In genomic region chr6:3539470-3539869, GRCm38 (mm10) we compare ENCODE assay signal across 23 mouse cellular contexts. TPM values are rescaled to one million over a fixed set of nuclear protein-coding genes. Genes with fewer than 3 reads are reported as not detected.
DNase-seq lines count a peak whose midpoint lies in the region; ATAC-seq and TF ChIP-seq lines count a peak whose summit lies in the region.
"Had no signal": no experiment of that assay in that cellular context is flagged by ENCODE, and none has a peak within 500 bp of the region (broad histone marks: within the 10 kb centered on the region; RNA-seq: fewer than 3 reads in every experiment).

No protein-coding gene starts in this region.

- H3K27ac ChIP-seq in heart, embryonic 14.5 days (replicated peaks in 1 of 2; ENCODE audit: control insufficient read depth in 1 of 2, insufficient read depth in 1 of 2, low read depth in 2 of 2, low read length in 2 of 2) = 0 out of 4 replicates have a peak overlapping the region, but pooled peaks have one; percentile 14 to 30
- 0 out of 2 replicates have a peak overlapping the region, but pooled peaks have one; percentile 14 for H3K27ac ChIP-seq in limb, embryonic 12.5 days
- no peak overlapping the region for H3K27ac ChIP-seq in limb, embryonic 10.5 days
- H3K27ac ChIP-seq in hindbrain, postnatal 0 days = no peak overlapping the region
- no peak overlapping the region for H3K27ac ChIP-seq in forebrain, embryonic 14.5 days (ENCODE audit: low read depth, low read length)
- H3K27ac ChIP-seq: embryonic facial prominence, embryonic 13.5 days; forebrain, embryonic 12.5 days; kidney, embryonic 15.5 days had no signal

- H3K9me3 ChIP-seq in heart, embryonic 14.5 days (ENCODE audit: control insufficient read depth, low read length) = no peaks in the 10 kb centered on the region
- H3K9me3 ChIP-seq in limb, embryonic 12.5 days = no peaks in the 10 kb centered on the region
- no peaks in the 10 kb centered on the region for H3K9me3 ChIP-seq in limb, embryonic 10.5 days (replicated peaks)
- H3K9me3 ChIP-seq in hindbrain, postnatal 0 days (ENCODE audit: low read length) = no peaks in the 10 kb centered on the region
- H3K9me3 ChIP-seq in forebrain, embryonic 14.5 days (replicated peaks; ENCODE audit: control insufficient read depth, low read length) = no peaks in the 10 kb centered on the region
- H3K9me3 ChIP-seq: embryonic facial prominence, embryonic 13.5 days; forebrain, embryonic 12.5 days; kidney, embryonic 15.5 days had no signal

- ATAC-seq in heart, embryonic 14.5 days (ENCODE audit: insufficient number of reproducible peaks, insufficient read depth, low FRiP score, low read depth) = no peak
- ATAC-seq in limb, embryonic 12.5 days (ENCODE audit: insufficient number of reproducible peaks, insufficient read depth, low FRiP score, low TSS enrichment, low read depth) = no peak
- ATAC-seq in hindbrain, postnatal 0 days = 0 out of 2 replicates have a peak, but pooled peaks have one; percentile 51
- ATAC-seq in forebrain, embryonic 14.5 days = no peak
- ATAC-seq: activated CD4-positive, CD25-positive, alpha-beta regulatory T cell, adult 4 months; forebrain, postnatal 0 days; intestine, embryonic 16.5 days; Patski had no signal

- H3K4me1 ChIP-seq in heart, embryonic 14.5 days (ENCODE audit: control insufficient read depth in 2 of 2, insufficient read depth in 2 of 2, low read length in 2 of 2) = no peaks in the 10 kb centered on the region
- 0 out of 2 replicates have a peak, but pooled peaks cover 3% of the 10 kb centered on the region for H3K4me1 ChIP-seq in limb, embryonic 12.5 days (replicated peaks)
- H3K4me1 ChIP-seq in limb, embryonic 10.5 days = no peaks in the 10 kb centered on the region
- no peaks in the 10 kb centered on the region for H3K4me1 ChIP-seq in hindbrain, postnatal 0 days (ENCODE audit: insufficient read depth, low read length)
- H3K4me1 ChIP-seq in forebrain, embryonic 14.5 days (ENCODE audit: control insufficient read depth, insufficient read depth, low read length) = no peaks in the 10 kb centered on the region
- H3K4me1 ChIP-seq: embryonic facial prominence, embryonic 13.5 days; forebrain, embryonic 12.5 days; kidney, embryonic 15.5 days had no signal

- 65% methylated on average over 2 of the region's 2 CpGs for WGBS in heart, embryonic 14.5 days
- WGBS in limb, embryonic 12.5 days = 76% methylated on average over 2 of the region's 2 CpGs
- 97% methylated on average over 2 of the region's 2 CpGs for WGBS in limb, embryonic 10.5 days
- WGBS in hindbrain, postnatal 0 days = 57% methylated on average over 2 of the region's 2 CpGs
- 72% methylated on average over 2 of the region's 2 CpGs for WGBS in forebrain, embryonic 14.5 days

- DNase-seq in heart, postnatal 25 days (ENCODE audit: low spot score) = no peak
- peak; percentile 27 to 38 for DNase-seq in heart, postnatal 10 days
- no peak for DNase-seq in heart, adult 8-10 months (ENCODE audit: low spot score)
- DNase-seq in limb, embryonic 10.5 days (ENCODE audit: low spot score) = no peak
- peak; percentile 20 for DNase-seq in hindbrain, postnatal 0 days (ENCODE audit: low spot score)
- no peak for DNase-seq in forebrain, embryonic 14.5 days (ENCODE audit: low spot score)
- DNase-seq: adrenal gland, postnatal 14 days; cerebellum, adult 11-12 months; cerebellum, adult 9-11 months; cerebellum, postnatal 36 days; forebrain, postnatal 0 days; gastrocnemius, postnatal 14 days; kidney, adult 2 months had no signal

- TF ChIP-seq CTCF in hindbrain, postnatal 0 days (IDR thresholded peaks at IDR 0.05; ENCODE audit: low read depth) = no peak

- peaks cover 11% of the 10 kb centered on the region for H3K36me3 ChIP-seq in heart, embryonic 14.5 days (ENCODE audit: control insufficient read depth, insufficient read depth, low read length)
- peaks cover 3% of the 10 kb centered on the region; the same call in 1 of the 2 replicates for H3K36me3 ChIP-seq in limb, embryonic 12.5 days
- 0 out of 2 replicates have a peak, but pooled peaks cover 11% of the 10 kb centered on the region for H3K36me3 ChIP-seq in limb, embryonic 10.5 days
- peaks cover 4% of the 10 kb centered on the region; the same call in 1 of the 2 replicates for H3K36me3 ChIP-seq in hindbrain, postnatal 0 days (ENCODE audit: insufficient read depth, low read length)
- peaks cover 6% of the 10 kb centered on the region for H3K36me3 ChIP-seq in forebrain, embryonic 14.5 days (ENCODE audit: control insufficient read depth, insufficient read depth, low read length)

- no peak overlapping the region for H3K9ac ChIP-seq in heart, embryonic 14.5 days (ENCODE audit: low read length)
- no peak overlapping the region for H3K9ac ChIP-seq in limb, embryonic 12.5 days (replicated peaks)
- no peak overlapping the region for H3K9ac ChIP-seq in hindbrain, postnatal 0 days (replicated peaks; ENCODE audit: low read length)
- no peak overlapping the region for H3K9ac ChIP-seq in forebrain, embryonic 14.5 days (ENCODE audit: low read length)
- H3K9ac ChIP-seq: embryonic facial prominence, embryonic 13.5 days; forebrain, embryonic 12.5 days; forebrain, postnatal 0 days; kidney, embryonic 15.5 days had no signal

- intact Hi-C loops in heart, postnatal 25 days (cut with DNase I) = no loop called here
- intact Hi-C loops in heart, postnatal 10 days (cut with DNase I) = no loop called here

- H3K27me3 ChIP-seq in heart, embryonic 14.5 days (ENCODE audit: control insufficient read depth, insufficient read depth, low read length) = no peaks in the 10 kb centered on the region
- H3K27me3 ChIP-seq in limb, embryonic 12.5 days = no peaks in the 10 kb centered on the region
- no peaks in the 10 kb centered on the region for H3K27me3 ChIP-seq in limb, embryonic 10.5 days (ENCODE audit: low read depth, poor library complexity, severe bottlenecking)
- H3K27me3 ChIP-seq in hindbrain, postnatal 0 days (ENCODE audit: insufficient read depth, low read length) = no peaks in the 10 kb centered on the region
- no peaks in the 10 kb centered on the region for H3K27me3 ChIP-seq in forebrain, embryonic 14.5 days (replicated peaks; ENCODE audit: control insufficient read depth, insufficient read depth, low read length)
- H3K27me3 ChIP-seq: CH12.LX; embryonic facial prominence, embryonic 13.5 days; forebrain, embryonic 12.5 days; kidney, embryonic 15.5 days; Patski had no signal

- H3K4me2 ChIP-seq in heart, embryonic 14.5 days (ENCODE audit: low read length) = no peak overlapping the region
- no peak overlapping the region for H3K4me2 ChIP-seq in limb, embryonic 12.5 days
- no peak overlapping the region for H3K4me2 ChIP-seq in hindbrain, postnatal 0 days (ENCODE audit: low read depth, low read length)
- no peak overlapping the region for H3K4me2 ChIP-seq in forebrain, embryonic 14.5 days (ENCODE audit: low read length)
- H3K4me2 ChIP-seq: embryonic facial prominence, embryonic 13.5 days; forebrain, embryonic 12.5 days; kidney, embryonic 15.5 days had no signal

- no peak overlapping the region for H3K4me3 ChIP-seq in heart, embryonic 14.5 days (ENCODE audit: control insufficient read depth in 1 of 2, insufficient read depth in 1 of 2, low read depth in 1 of 2, low read length in 2 of 2)
- no peak overlapping the region for H3K4me3 ChIP-seq in limb, embryonic 12.5 days (replicated peaks)
- H3K4me3 ChIP-seq in limb, embryonic 10.5 days = no peak overlapping the region
- no peak overlapping the region for H3K4me3 ChIP-seq in hindbrain, postnatal 0 days (ENCODE audit: low read length)
- no peak overlapping the region for H3K4me3 ChIP-seq in forebrain, embryonic 14.5 days (ENCODE audit: low read depth, low read length)
- H3K4me3 ChIP-seq: embryonic facial prominence, embryonic 13.5 days; forebrain, embryonic 12.5 days; kidney, embryonic 15.5 days had no signal

RNA-seq across cellular contexts. Expression of gene Vps50, which starts 41.3 kb away (rescaled TPM):
- polyA plus RNA-seq in heart, embryonic 14.5 days (2014; fragmentation: Nextera tagmentation; extraction: Ambion mirVana) = 20.3 TPM in 2 replicates
- total RNA-seq in heart, postnatal 25 days (2021) = 10 to 100 TPM; 14.3 to 15.0 TPM
- total RNA-seq in heart, postnatal 10 days (2021) = 10 to 100 TPM; 18.0 to 18.2 TPM
- total RNA-seq in heart, adult 8-10 months (2022) = 10 to 100 TPM; 12.4 to 17.2 (median 16.0) TPM
- 33.5 and 37.2 TPM in 2 replicates for polyA plus RNA-seq in limb, embryonic 12.5 days (2016; fragmentation: Nextera tagmentation; extraction: Ambion mirVana)
- 32.9 and 33.0 TPM in 2 replicates for polyA plus RNA-seq in limb, embryonic 10.5 days (2016; fragmentation: Nextera tagmentation; extraction: Ambion mirVana)
- total RNA-seq in hindbrain, postnatal 0 days (2014; rRNA removed) = 31.7 and 68.1 TPM in 2 replicates
- 44.2 and 45.4 TPM in 2 replicates for polyA plus RNA-seq in hindbrain, postnatal 0 days (2015; fragmentation: Nextera tagmentation; extraction: Ambion mirVana)
- polyA plus RNA-seq in forebrain, embryonic 14.5 days (2014; fragmentation: Nextera tagmentation; extraction: Ambion mirVana) = 49.7 and 54.1 TPM in 2 replicates

RNA-seq across cellular contexts. Expression of gene Hepacam2, which starts 41.4 kb away (rescaled TPM):
- polyA plus RNA-seq in heart, embryonic 14.5 days (2014; fragmentation: Nextera tagmentation; extraction: Ambion mirVana) = 0.09 and 0.11 TPM in 2 replicates
- total RNA-seq in heart, postnatal 25 days (2021) = under 1 TPM; 0.26 to 0.28 TPM
- total RNA-seq in heart, postnatal 10 days (2021) = under 1 TPM; 0.12 to 0.17 TPM
- under 1 TPM; 0.11 to 0.41 (median 0.25) TPM for total RNA-seq in heart, adult 8-10 months (2022)
- polyA plus RNA-seq in limb, embryonic 12.5 days (2016; fragmentation: Nextera tagmentation; extraction: Ambion mirVana) = 0.30 and 0.31 TPM in 2 replicates
- 0.14 and 0.19 TPM in 2 replicates for polyA plus RNA-seq in limb, embryonic 10.5 days (2016; fragmentation: Nextera tagmentation; extraction: Ambion mirVana)
- 0.42 and 3.0 TPM in 2 replicates for total RNA-seq in hindbrain, postnatal 0 days (2014; rRNA removed)
- 0.97 and 1.3 TPM in 2 replicates for polyA plus RNA-seq in hindbrain, postnatal 0 days (2015; fragmentation: Nextera tagmentation; extraction: Ambion mirVana)
- polyA plus RNA-seq in forebrain, embryonic 14.5 days (2014; fragmentation: Nextera tagmentation; extraction: Ambion mirVana) = 0.95 and 1.5 TPM in 2 replicates
- total RNA-seq: adrenal gland, postnatal 14 days; gastrocnemius, postnatal 14 days; heart, postnatal 14 days had no signal

Comparison
In these comparisons a context has a peak if more than half of its experiments do, and no peak if none do; other contexts are left out.
1. H3K27ac ChIP-seq: peak in heart, embryonic 14.5 days (2 of 2) and limb, embryonic 12.5 days (single experiment); none in limb, embryonic 10.5 days (single experiment), hindbrain, postnatal 0 days (single experiment) and forebrain, embryonic 14.5 days (single experiment).
2. DNase-seq: peak in heart, postnatal 10 days (2 of 2) and hindbrain, postnatal 0 days (single experiment); none in heart, postnatal 25 days (single experiment), heart, adult 8-10 months (single experiment), limb, embryonic 10.5 days (single experiment) and forebrain, embryonic 14.5 days (single experiment).